Mouse (Mus musculus) bone marrow macrophage, adult 2 months (primary cell): Measurements from ENCODE around the gene Laptm4a. TPM values are rescaled to one million over a fixed set of nuclear protein-coding genes. Genes with fewer than 3 reads are reported as not detected.
"Not testable (repeated sequence)": the region's sequence is repeated elsewhere in the genome, so short reads cannot be mapped to it uniquely, and the experiment has no call there.

Experiments
- H3K27ac ChIP-seq: 2 replicates; pipeline ENCODE4 v1.5.1; 2012; ENCODE audit warnings: low read depth, low read length; ENCODE audit not compliant: insufficient read depth
- H3K4me1 ChIP-seq: 2 replicates; pipeline ENCODE4 v1.6.1; 2012; ENCODE audit warnings: low read length; ENCODE audit not compliant: control insufficient read depth, insufficient read depth
- H3K4me3 ChIP-seq: 2 replicates; pipeline ENCODE4 v1.5.1; 2012; ENCODE audit warnings: mild to moderate bottlenecking, low read length, moderate library complexity; ENCODE audit not compliant: insufficient read depth
- CTCF ChIP-seq: IDR thresholded peaks from 2 replicates; pipeline ENCODE4 v1.5.1; 2012; ENCODE audit warnings: low read depth, mild to moderate bottlenecking, low read length, moderate library complexity
- POLR2A ChIP-seq: IDR thresholded peaks from 2 replicates; pipeline ENCODE4 v1.6.1; 2012; ENCODE audit warnings: mild to moderate bottlenecking, low read depth, low read length, borderline replicate concordance
- polyA plus RNA-seq: library from polyadenylated mRNA; stranded (reverse); fragments of >200 nt; gene quantifications from 2 replicates; pipeline ENCODE4 v1.2.4, GENCODE M21; 2012; ENCODE audit not compliant: missing spikeins, insufficient read depth, insufficient read length

Laptm4a gene
- polyA plus RNA-seq, 1 experiment = 417 TPM

DNA sequence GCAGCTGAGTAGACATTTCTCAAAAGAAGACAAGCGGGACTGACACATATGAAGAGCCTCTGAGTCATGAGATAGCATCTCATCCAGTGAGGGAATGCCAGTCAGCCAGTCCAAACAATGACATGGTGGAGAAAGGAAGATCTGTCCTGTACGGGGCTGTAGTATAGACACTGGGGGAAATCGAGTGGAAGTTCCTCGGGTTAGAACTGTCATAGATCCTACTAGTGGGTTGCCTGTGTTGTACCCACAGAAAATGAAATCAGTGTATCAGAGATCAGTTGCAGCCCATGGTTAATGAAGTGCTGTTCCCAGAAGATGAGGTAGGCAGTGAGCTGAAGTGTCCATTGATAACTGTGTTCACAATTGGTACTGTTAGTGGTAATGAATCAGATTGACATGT lies 7.3 kb downstream of the Laptm4a start:
- H3K4me1 ChIP-seq = peaks cover 51% of the 10 kb centered on the region
- H3K4me3 ChIP-seq = no peak overlapping the region
- no peak for TF ChIP-seq CTCF
- TF ChIP-seq POLR2A = no peak
- peak overlapping the region; percentile 87 for H3K27ac ChIP-seq

DNA sequence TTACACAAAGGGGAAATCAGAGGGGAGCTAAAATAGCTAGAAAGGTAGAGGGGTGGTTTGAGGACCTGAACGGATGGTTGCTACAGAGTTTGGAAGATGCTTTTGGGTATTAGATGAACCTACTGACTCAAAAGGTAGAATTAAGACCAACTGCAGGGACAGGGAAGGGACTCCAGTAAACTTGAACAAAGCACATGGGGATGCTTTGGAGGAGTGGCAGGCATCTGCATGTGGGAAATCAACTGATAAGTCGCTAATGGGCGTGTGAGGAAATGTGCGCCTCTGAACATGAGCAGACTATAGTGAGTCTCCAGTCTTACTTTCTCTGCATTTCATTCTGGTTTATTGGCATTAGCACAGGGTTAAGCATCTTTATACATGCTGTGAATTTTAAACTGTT lies 9.6 kb downstream of the Laptm4a start:
- Histone ChIP-seq H3K27ac (no peak overlapping the region), H3K4me1 (peaks cover 37% of the 10 kb centered on the region), H3K4me3 (no peak overlapping the region)
- no peak for TF ChIP-seq POLR2A
- no peak for TF ChIP-seq CTCF

- Histone ChIP-seq H3K27ac (no peak overlapping the region), H3K4me1 (peaks cover 16% of the 10 kb centered on the region), H3K4me3 (no peak overlapping the region)
- TF ChIP-seq POLR2A (no peak), CTCF (no peak)
These were observed 13.9 kb downstream of the Laptm4a start for GRCm38 (mm10) chr12:8935349-8935748.

GRCm38 (mm10) chr12:8936210-8936609 lies 14.7 kb downstream of the Laptm4a start:
- not testable (repeated sequence) for H3K4me3 ChIP-seq, H3K27ac ChIP-seq
- H3K4me1 ChIP-seq = peaks cover 18% of the 10 kb centered on the region

DNA sequence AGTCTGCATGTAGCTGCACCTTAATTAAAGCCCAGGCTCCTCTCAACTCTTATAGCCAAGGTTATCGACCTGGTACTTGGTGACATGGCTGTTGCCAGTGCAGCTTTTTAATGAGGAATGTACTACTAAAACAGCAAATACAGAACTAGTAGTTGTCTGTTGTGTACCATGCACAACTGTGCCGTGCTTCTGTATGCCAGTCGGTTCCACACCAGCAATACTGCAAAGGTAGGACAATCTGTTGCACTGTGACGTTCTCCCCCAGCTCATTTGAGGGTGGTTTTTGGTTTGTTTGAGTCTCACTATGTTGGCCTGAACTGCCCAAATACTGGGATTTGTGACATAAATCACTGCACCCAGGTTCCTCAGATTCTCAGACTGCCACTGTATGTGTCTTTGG lies 18.0 kb downstream of the Laptm4a start:
- Histone ChIP-seq H3K27ac (no peak overlapping the region), H3K4me3 (no peak overlapping the region), H3K4me1 (peaks cover 22% of the 10 kb centered on the region)
- TF ChIP-seq POLR2A (no peak), CTCF (no peak)

GRCm38 (mm10) chr12:8940011-8941005 lies 18.8 kb downstream of the Laptm4a start:
- Histone ChIP-seq H3K4me3 (no peak overlapping the region), H3K4me1 (peaks cover 22% of the 10 kb centered on the region), H3K27ac (no peak overlapping the region)
- TF ChIP-seq POLR2A (no peak), CTCF (no peak)

DNA sequence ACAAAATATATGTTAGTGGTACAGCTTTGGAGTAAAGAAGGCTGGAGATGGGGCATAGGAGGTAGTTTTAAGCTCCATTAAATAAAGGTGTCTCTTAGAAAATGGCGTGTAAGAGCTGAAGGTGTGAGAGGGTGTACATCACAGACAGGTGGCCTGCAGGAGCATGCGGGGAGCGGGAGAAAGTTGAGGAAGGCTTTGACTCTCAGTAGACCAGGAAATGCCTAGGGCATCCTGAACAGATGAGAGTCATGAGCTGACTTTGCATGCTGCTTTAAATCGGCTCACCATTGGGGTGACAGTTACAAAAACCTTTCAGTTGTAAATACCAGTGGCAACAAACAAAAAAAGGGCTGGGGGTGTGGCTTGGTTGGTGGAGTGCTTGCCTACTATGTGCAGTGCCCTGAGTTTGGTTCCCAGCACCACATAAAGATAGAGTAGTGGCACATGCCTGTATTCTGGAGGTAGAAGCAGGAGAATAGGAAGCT lies 19.7 kb downstream of the Laptm4a start:
- TF ChIP-seq POLR2A (no peak), CTCF (no peak)
- Histone ChIP-seq H3K4me3 (no peak overlapping the region), H3K4me1 (peaks cover 25% of the 10 kb centered on the region), H3K27ac (peak overlapping the region; percentile 12)

- H3K4me1 ChIP-seq = peaks cover 32% of the 10 kb centered on the region
- no peak overlapping the region for H3K4me3 ChIP-seq
- peak overlapping the region; percentile 64 for H3K27ac ChIP-seq
- no peak for TF ChIP-seq POLR2A
- TF ChIP-seq CTCF = no peak
These were observed 20.4 kb downstream of the Laptm4a start for GRCm38 (mm10) chr12:8941699-8942392.

- TF ChIP-seq POLR2A (no peak), CTCF (no peak)
- peaks cover 25% of the 10 kb centered on the region for H3K4me1 ChIP-seq
- peak overlapping the region; percentile 53 for H3K4me3 ChIP-seq
- peak overlapping the region; percentile 66 for H3K27ac ChIP-seq
These were observed 25.7 kb downstream of the Laptm4a start for GRCm38 (mm10) chr12:8947163-8947562.

- H3K4me3 ChIP-seq = peak within 1 kb of the TSS; percentile 53
- H3K27ac ChIP-seq = peak within 1 kb of the TSS; percentile 66
- no peak for TF ChIP-seq CTCF
- TF ChIP-seq POLR2A = no peak
These were observed 26.4 kb downstream of the Laptm4a start, which contains the start of gene Matn3 for GRCm38 (mm10) chr12:8947714-8948464. TSS of gene Matn3 (plus strand) at chr12:8947929.

More at GRCm38 (mm10) chr12:8947714-8948464, 26.4 kb downstream of the Laptm4a start, which contains the start of gene Matn3:
- H3K4me1 ChIP-seq = peaks cover 19% of the 10 kb centered on the region
